Mouse (Mus musculus): ENCODE results near the gene Nalcn.
A peak's percentile ranks its signal among the peaks of the same experiment; 100 is the strongest.
"Not testable (repeated sequence)": the region's sequence is repeated elsewhere in the genome, so short reads cannot be mapped to it uniquely, and the experiment has no call there.

Nalcn gene

GRCm38 (mm10) chr14:123626501-123627179 lies at the start of gene Nalcn:
Gene Nalcn, minus strand, starts transcription at chr14:123627144.
- no peak for DNase-seq

DNA sequence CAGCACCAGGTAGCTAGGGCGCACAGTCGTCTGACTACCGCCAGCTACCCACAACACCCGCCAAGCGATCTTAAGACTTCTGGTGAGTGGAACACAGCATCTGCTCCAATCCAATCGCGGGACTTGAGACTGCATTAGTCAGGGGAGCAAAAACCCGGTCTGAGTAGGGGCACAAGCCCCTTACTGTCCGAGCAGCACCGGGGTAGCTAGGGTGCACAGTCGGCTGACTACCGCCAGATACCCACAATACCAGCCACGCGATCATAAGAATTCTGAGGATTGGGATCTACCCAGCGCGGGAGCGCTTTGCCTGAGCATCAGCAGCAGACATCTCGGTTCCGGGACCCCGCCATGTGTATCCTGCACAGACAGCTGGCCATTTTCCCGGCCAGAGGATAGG lies 44.1 kb upstream of the Nalcn start:
- not testable (repeated sequence) for DNase-seq

DNA sequence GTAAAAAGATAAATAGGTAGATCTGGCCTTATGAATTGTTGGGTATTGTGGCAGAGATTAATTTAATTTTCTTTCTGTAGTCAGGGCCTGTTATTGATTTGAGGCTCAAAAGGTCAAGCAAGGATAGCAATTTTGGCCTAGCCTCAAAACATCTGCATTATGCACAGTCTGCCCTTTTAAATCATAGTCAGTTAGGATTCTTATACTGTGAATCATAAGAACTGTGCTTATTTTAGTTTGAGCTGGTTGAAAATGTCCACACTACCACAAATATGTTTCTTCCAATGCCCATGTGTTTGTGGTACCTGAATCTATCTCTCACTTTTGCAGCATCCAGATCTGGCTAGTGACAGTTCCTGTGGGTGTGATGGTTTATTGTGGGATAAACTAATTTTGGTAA lies 37.5 kb upstream of the Nalcn start:
- DNase-seq = no peak

- DNase-seq = no peak
Observed at GRCm38 (mm10) chr14:123663206-123663605, 36.3 kb upstream of the Nalcn start.

GRCm38 (mm10) chr14:123662386-123662785 lies 35.4 kb upstream of the Nalcn start:
- no peak for DNase-seq

DNA sequence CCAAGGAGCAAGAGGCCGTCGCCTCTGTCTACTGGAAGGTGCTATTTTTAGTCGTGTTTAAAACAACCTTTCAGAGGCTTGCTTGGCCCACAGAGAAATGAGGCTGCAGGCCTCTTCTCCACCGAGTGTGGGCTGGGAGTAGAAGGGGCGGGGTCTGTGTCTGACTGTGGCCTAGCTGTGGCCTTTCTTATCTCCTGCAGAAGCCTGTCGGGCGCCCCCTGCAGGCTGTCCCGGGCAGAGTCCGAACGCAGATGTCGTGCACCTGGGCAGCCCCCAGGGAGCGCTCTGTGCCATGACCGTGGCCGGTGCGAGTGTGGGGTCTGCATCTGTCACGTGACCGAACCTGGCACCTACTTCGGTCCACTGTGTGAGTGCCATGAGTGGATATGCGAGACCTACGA lies 34.1 kb upstream of the Nalcn start:
- DNase-seq = peak; percentile 2

DNA sequence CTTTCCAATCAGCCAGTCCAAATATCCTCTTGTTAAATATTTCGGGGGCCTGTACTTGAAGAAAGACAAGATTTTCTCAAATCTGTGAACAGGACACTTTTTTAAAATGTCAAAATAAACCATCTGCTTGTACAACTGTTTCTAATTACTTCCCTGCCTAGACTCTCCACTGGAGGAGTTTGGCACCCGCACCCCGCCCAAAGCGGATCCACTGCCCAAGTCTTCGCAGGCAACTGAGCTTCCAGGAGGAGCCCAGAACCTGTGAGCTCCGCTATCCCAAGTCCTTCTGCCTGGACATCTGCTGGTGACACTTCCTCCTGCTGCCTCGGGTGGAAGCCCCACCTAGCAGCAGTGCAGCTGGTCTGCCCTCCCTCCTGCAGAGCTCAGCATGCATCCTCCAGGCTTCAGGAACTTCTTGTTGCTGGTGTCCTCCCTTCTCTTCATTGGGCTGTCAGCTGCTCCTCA lies 33.0 kb upstream of the Nalcn start, which contains the start of gene Itgbl1:
Gene Itgbl1 (plus strand): TSS at position 51 of the 465 bp plus-strand sequence.
- no peak for DNase-seq

DNA sequence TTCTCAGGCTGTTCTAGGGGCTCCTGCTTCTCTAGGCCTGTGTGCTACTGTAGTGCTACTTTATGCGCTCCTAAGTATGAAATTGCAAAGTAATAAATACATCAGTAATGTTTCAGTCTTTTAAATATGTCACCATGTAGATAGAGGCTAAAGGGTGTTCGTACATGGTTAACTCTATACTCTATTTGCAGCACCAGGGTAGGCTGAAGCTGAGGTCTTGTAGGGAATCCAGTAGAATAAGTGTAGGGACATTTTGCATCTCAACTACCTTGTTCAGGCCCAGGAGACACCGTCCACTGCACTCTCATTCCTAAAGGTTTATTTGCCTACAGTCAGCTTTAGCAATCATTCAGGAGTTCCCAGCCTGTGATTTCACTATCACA lies 227 bp upstream of the Nalcn start:
- no peak for DNase-seq

GRCm38 (mm10) chr14:123622969-123623368 lies 4.0 kb downstream of the Nalcn start:
- DNase-seq = no peak

DNA sequence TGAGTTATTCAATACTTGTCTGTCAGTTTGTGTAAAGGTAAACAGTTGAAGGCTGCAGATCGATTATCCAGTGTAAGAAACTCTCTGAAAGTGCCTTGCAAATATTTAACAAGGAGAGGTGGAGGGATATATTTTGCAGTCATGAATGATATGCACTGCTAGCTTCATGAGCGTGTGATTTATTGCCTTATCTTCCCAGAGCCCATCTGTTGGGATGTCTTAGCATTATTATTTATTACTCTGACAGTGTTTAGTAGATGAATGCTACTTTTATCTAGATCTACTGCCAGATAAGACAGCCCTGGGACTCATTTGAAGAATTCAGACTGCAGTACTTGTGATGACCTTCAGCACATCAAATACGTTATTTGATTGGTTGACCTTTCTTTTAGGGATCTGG lies 31.7 kb downstream of the Nalcn start:
- no peak for DNase-seq

DNA sequence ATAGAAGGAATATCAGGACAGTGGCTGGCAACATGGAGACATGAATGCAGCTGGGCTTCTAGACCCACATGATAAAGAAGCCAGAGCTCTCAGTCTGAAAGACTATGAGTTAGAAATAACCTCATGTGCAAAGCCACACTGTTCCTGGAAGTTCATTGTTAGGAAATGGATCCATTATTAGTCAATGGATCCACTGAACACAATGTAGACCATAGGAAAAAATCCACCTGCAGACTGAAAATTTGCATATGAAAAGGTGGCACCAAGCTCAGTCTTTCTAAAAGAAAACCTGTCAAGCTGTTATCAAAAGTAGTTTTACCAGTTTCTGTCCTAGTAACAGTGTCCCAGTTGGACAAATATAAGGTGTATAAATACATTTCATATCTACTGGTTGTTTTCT lies 39.5 kb downstream of the Nalcn start:
- DNase-seq = no peak

GRCm38 (mm10) chr14:123582433-123582832 lies 44.5 kb downstream of the Nalcn start:
- no peak for DNase-seq

GRCm38 (mm10) chr14:123575356-123575755 lies 51.6 kb downstream of the Nalcn start:
- DNase-seq = no peak

DNA sequence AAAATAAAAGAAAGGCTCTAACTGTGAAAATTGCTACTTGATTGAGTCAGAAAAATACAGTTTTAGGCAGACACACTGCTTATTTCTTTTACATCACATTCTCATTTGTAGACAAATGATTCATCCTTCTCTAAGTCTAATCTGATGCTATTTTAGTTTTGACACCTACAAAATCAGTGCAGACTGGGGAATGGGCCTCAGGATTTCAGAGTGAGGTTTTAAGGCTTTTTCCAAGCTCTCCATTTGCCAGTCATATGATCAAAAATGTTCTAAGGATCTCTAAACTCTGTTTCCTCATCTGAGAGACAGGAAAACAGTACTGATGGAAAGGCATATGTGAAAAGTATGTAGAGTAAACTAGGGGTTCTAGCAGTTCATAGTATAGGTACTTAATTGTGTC lies 52.0 kb downstream of the Nalcn start:
- DNase-seq = no peak

- DNase-seq = no peak
Observed at GRCm38 (mm10) chr14:123566599-123566998, 60.3 kb downstream of the Nalcn start.

DNA sequence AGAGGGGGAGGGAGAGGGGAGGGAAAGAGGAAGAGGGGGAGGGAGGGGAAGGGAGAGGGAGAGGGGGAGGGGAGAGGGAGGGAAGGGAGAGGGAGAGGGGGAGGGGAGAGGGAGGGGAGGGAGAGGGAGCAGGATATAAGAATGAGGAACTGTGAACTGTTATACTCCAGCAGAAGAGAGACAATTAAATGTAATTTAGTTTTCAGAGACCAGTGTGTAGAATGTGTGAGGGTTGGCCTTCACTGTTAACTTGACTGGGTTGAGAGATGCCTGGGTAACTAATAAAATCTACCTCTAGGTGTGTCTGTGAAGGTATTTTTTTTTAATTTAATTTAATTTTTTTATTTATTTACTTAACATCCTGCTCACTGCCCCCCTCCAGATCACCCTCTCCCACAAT lies 71.4 kb downstream of the Nalcn start:
- DNase-seq = no peak

DNA sequence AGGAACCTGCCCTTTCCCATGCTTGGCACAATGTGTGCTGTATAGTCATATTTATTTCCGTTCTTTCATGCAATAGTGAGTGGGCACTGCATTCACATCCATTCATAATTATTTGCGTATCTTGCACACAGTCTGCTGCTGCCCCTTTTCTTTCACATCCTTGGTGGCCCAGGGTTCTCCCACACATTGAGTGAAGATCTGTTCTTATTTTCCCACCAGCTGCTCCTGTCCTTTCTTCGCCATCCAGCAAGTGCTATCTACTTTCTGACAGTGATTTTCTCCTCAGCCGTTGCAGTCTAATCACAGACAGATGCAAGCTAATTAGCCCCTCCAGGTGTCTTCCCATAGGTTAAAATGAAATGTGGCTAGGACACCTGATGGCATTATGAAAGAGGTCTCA lies 72.0 kb downstream of the Nalcn start:
- no peak for DNase-seq

DNA sequence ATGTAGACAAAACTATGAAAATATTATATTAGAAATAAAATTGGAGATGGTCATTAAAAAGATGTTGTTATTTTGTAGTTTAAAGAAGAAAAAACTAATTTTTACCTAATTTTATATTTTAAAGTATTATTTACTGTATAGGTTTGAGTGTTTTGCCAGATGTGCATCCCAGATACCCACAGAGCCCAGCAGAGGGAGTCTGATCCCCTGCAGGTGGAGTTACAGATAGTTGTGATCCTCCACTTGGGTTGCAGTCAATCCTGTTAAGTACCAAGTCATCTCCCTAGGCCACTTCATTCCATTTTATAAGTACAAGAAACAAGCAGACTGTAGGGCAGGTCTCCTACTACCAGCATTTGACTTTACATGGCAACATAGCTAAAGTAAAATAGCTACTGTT lies 84.6 kb downstream of the Nalcn start:
- no peak for DNase-seq

GRCm38 (mm10) chr14:123535636-123536035 lies 91.3 kb downstream of the Nalcn start:
- no peak for DNase-seq

- DNase-seq = no peak
Observed at GRCm38 (mm10) chr14:123533000-123533399, 93.9 kb downstream of the Nalcn start.

- DNase-seq = no peak
Observed at GRCm38 (mm10) chr14:123531271-123531670, 95.7 kb downstream of the Nalcn start.

DNA sequence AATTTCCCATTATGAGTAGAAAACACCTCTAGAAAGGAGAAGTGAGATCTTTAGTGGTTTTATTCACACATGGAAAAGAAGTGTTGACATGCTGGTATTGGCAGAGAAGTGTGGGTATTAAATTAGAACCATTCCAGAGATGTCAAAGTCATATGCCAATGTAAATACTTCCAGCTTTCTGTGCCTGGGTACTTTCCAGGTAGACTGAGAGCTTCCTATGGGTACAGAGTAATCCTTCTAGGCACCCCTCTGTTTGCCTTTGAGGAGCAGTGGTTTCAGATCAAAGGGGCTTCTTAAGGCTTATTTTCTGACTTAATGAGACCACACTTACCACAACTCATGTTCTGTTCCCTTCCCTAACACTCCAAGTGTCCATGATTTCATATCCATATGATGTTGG lies 97.8 kb downstream of the Nalcn start:
- DNase-seq = no peak

GRCm38 (mm10) chr14:123513376-123514141 lies 113.4 kb downstream of the Nalcn start:
- no peak for DNase-seq

DNA sequence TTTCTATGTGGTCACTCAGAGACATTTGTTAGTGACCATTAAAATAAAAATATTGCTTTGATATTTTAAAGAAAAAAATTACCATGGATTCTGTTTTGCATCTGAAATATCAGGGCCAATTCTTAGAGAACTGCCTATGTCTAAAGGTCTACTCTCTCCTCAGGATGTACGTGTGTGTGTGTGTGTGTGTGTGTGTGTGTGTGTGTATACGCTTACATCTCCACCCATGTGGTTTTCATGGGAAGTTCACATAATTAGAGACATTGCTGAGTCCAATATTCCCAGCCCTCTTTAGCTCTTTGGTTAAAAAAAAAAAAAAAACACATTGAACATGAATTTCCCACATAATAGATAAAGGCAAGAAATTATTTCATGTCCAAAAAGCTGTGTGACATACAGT lies 114.0 kb downstream of the Nalcn start:
- no peak for DNase-seq
